Mouse (Mus musculus) hindbrain, embryonic 10.5 days (tissue): ENCODE results near the gene Cog8. TPM values are rescaled to one million over a fixed set of nuclear protein-coding genes. Genes with fewer than 3 reads are reported as not detected.
"Not testable (repeated sequence)": the region's sequence is repeated elsewhere in the genome, so short reads cannot be mapped to it uniquely, and the experiment has no call there.

Source experiments
- DNase-seq: peaks from one replicate; pipeline ENCODE4 v3.0.0-alpha.2; 2017; ENCODE audit warnings: low spot score
- H3K27ac ChIP-seq: fragments of 300-500 bp; sonication (generic); 2 replicates; pipeline ENCODE4 v1.5.1; 2016; ENCODE audit warnings: mild to moderate bottlenecking, moderate library complexity
- H3K27me3 ChIP-seq: fragments of 300-500 bp; sonication (generic); 2 replicates; pipeline ENCODE4 v1.6.1; 2016; ENCODE audit warnings: mild to moderate bottlenecking; ENCODE audit not compliant: poor library complexity, insufficient read depth, severe bottlenecking
- H3K36me3 ChIP-seq: fragments of 300-500 bp; sonication (generic); 2 replicates; pipeline ENCODE4 v1.6.1; 2016; ENCODE audit warnings: mild to moderate bottlenecking, moderate library complexity
- H3K4me1 ChIP-seq: fragments of 300-500 bp; sonication (generic); replicated peaks from 2 replicates; pipeline ENCODE4 v1.6.1; 2016; ENCODE audit warnings: mild to moderate bottlenecking
- H3K4me3 ChIP-seq: fragments of 300-500 bp; sonication (generic); 2 replicates; pipeline ENCODE4 v1.5.1; 2016; ENCODE audit warnings: mild to moderate bottlenecking, moderate library complexity
- H3K9me3 ChIP-seq: fragments of 300-500 bp; sonication (generic); 2 replicates; pipeline ENCODE4 v1.6.1; 2016; ENCODE audit warnings: mild to moderate bottlenecking, moderate library complexity
- WGBS: fragments of 180-500 bp; shearing (Covaris S2); methylation state at CpG from one replicate; pipeline ENCODE4 v1.1.7; 2016; 5-methylcytosine and 5-hydroxymethylcytosine counted together
- polyA plus RNA-seq: library from polyadenylated mRNA; unstranded; fragments of >200 nt; fragmentation: Nextera tagmentation; extraction: Ambion mirVana; gene quantifications from 2 replicates; pipeline ENCODE4 v1.2.1, GENCODE M21; 2016

Gene Cog8
- polyA plus RNA-seq, 1 experiment from 2014 or later, result 43.5 TPM

DNA sequence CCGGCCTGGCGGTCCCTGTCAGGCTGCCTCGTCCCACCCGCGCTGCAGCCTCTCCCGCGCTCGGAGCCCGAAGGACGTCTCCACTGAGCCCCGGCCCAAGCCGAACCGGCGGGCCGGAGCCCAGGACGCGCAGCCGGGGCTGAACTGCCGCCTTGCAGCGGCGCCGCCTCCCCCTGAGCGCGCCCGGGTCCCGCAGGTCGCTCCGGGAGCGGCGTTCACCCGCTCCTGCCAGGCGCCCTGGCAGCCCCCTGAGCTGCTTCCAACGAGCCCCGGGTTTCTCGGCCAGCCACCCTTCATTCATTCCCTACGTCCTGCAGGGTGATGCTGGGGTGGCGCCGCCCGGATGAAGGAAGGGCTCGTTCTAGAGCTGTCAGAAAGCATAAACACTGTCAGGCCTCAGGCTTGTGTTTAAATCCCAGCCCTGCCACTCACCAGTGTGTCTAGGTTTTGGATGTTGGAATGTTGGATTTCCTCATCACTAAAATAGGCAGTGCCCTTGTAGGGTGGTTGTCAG is 24.9 kb downstream of the Cog8 start:
- Histone ChIP-seq H3K4me1 (peaks cover 20% of the 10 kb centered on the region), H3K27me3 (no peaks in the 10 kb centered on the region), H3K27ac (peak overlapping the region; percentile 90), H3K9me3 (no peaks in the 10 kb centered on the region), H3K4me3 (peak overlapping the region; percentile 79), H3K36me3 (peaks cover 13% of the 10 kb centered on the region)
- no peak for DNase-seq
- WGBS, result 1% methylated on average over 40 of the region's 40 CpGs

DNA sequence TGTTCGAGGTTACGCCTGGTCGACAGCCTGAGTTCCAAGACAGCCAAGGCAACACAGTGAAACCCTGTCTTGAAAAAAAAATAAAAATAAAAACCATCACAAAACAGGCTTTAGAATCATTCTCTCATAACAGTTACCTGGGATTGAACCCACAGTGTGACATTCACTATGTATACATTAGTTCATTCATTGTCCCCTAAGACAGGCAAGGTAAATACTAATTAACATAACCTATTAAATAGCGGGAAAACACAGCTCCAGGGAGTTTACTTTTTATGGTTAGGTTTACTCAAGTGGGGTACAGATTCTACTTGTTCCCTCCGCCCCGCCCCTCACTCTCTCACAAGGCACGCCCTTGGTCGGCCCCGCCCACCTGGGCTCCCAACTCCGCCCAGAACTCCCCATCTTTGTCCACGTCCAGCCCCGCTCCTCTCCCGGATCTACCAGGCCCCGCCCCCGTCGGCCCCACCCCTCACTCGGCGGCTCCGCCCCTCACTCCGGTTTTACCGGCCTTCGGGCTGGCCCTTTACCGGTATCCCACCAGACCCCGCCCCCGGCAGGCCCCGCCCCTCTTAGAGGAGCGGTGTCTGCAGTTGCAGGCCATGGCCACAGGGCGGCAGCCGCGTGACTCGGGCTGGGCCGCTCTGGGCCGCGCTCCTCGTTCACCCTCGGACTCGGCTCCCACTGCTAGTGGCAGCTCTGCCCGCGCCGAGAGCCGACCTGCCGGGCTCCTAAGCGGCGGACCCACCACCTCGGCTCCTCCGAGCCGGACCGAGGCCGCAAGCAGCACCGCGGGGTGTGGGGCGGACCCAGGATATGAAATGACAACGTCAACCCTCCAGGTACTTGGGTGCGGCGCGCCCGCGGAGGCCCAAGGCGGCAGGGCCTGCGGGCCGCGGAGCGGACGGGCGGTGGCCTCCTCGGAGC is 25.6 kb downstream of the Cog8 start, which contains the start of gene Vps4a:
Gene Vps4a (plus strand): TSS at position 573 of the 927 bp plus-strand sequence.
- H3K36me3 ChIP-seq, result peaks cover 6% of the 10 kb centered on the region; the same call in 1 of the 2 replicates
- no peaks in the 10 kb centered on the region for H3K9me3 ChIP-seq
- no peaks in the 10 kb centered on the region for H3K27me3 ChIP-seq
- WGBS, result 4% methylated on average over 66 of the region's 66 CpGs
- peaks cover 20% of the 10 kb centered on the region for H3K4me1 ChIP-seq
- H3K27ac ChIP-seq, result peak within 1 kb of the TSS; percentile 90
- peak within 1 kb of the TSS; percentile 79 for H3K4me3 ChIP-seq
- peak; percentile 97 for DNase-seq

- peaks cover 20% of the 10 kb centered on the region for H3K4me1 ChIP-seq
- no peaks in the 10 kb centered on the region; the same call in 1 of the 2 replicates for H3K36me3 ChIP-seq
- no peak overlapping the region for H3K4me3 ChIP-seq
- DNase-seq, result no peak
- H3K27ac ChIP-seq, result no peak overlapping the region
- 69% methylated on average over 5 of the region's 5 CpGs for WGBS
- H3K27me3 ChIP-seq, result no peaks in the 10 kb centered on the region
- no peaks in the 10 kb centered on the region for H3K9me3 ChIP-seq
Observed at GRCm38 (mm10) chr8:107030058-107030457, 26.4 kb downstream of the Cog8 start.

DNA sequence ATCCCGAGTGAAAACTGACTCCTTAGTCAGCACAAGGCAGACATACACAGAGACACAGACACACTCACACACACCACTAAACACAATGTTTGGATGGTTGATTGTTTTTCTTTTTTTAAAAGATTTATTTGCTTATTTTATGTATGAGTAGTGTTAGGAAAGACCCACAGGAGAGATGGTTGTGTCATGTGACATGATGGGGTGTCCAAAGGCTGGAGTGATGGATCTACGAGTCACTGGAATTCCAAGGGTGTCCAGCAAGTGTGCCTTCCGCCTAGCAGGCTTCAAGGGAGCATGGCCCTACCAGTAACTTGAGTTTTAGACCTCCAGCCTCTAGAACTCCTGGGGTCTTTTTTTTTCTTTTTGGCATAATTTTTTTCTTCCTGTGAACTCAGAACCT is 27.2 kb downstream of the Cog8 start:
- Histone ChIP-seq H3K27ac (no peak overlapping the region), H3K9me3 (no peaks in the 10 kb centered on the region), H3K4me1 (peaks cover 20% of the 10 kb centered on the region), H3K4me3 (no peak overlapping the region), H3K27me3 (no peaks in the 10 kb centered on the region), H3K36me3 (no peaks in the 10 kb centered on the region; the same call in 1 of the 2 replicates)
- 86% methylated on average over 3 of the region's 3 CpGs for WGBS
- no peak for DNase-seq

DNA sequence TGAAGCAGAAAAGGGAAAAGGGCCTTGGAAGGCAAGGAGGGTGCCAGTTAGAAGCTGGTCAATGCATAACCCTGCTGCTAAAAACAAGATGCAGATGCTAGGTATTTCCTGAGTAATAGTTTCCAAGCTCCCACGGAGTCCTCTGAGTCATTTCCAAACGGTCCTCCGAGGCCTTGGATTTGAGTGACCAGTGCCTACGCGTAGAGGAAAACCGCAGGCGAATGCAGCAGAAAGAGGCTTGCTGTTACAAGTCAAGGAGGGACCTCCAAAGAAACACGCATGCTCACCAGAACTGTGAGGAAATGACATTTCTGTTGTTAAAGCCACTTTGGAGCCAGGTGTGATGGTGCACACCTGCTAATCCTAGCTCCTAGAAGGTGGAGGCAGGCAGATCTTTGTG is 33.0 kb downstream of the Cog8 start:
- Histone ChIP-seq H3K27me3 (no peaks in the 10 kb centered on the region), H3K27ac (no peak overlapping the region), H3K4me3 (no peak overlapping the region), H3K9me3 (no peaks in the 10 kb centered on the region), H3K36me3 (no peaks in the 10 kb centered on the region), H3K4me1 (no peaks in the 10 kb centered on the region)
- DNase-seq, result no peak
- 91% methylated on average over 8 of the region's 8 CpGs for WGBS

DNA sequence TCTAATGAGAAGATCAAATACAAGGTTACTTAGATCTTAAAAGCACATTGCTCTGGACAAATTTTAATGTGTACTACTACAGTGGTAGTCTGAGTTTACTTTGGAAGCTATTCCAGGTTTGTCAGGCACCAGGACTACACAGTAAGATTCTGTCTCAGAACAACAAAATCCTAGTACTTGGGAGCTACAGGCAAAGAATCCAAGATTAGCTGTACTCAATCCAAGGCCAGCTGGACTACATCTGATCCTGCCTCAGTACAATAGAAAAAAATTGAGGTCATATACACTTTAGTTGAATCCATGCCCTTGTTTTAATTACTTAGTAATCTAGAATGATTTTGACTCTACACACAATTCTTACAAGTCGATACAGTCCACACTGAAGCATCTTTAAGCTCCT is 41.6 kb downstream of the Cog8 start:
- no peaks in the 10 kb centered on the region for H3K27me3 ChIP-seq
- H3K9me3 ChIP-seq, result no peaks in the 10 kb centered on the region
- H3K36me3 ChIP-seq, result peaks cover 33% of the 10 kb centered on the region
- H3K4me1 ChIP-seq, result no peaks in the 10 kb centered on the region
- no peak for DNase-seq
- WGBS, result 86% methylated on average over 1 of the region's 1 CpGs
- no peak overlapping the region for H3K27ac ChIP-seq
- H3K4me3 ChIP-seq, result no peak overlapping the region

- Histone ChIP-seq H3K27me3 (no peaks in the 10 kb centered on the region), H3K27ac (no peak overlapping the region), H3K4me3 (no peak overlapping the region), H3K36me3 (peaks cover 45% of the 10 kb centered on the region), H3K4me1 (no peaks in the 10 kb centered on the region), H3K9me3 (no peaks in the 10 kb centered on the region)
- 82% methylated on average over 2 of the region's 2 CpGs for WGBS
- no peak for DNase-seq
Observed at GRCm38 (mm10) chr8:107012666-107013065, 43.8 kb downstream of the Cog8 start.

GRCm38 (mm10) chr8:107007795-107008194 is 48.7 kb downstream of the Cog8 start:
- no peak for DNase-seq
- Histone ChIP-seq H3K4me1 (no peaks in the 10 kb centered on the region), H3K4me3 (no peak overlapping the region), H3K27ac (no peak overlapping the region), H3K27me3 (no peaks in the 10 kb centered on the region), H3K9me3 (no peaks in the 10 kb centered on the region), H3K36me3 (peaks cover 67% of the 10 kb centered on the region)
- WGBS, result 87% methylated on average over 3 of the region's 3 CpGs

GRCm38 (mm10) chr8:107002532-107002931 is 54.0 kb downstream of the Cog8 start:
- no peak overlapping the region for H3K27ac ChIP-seq
- 51% methylated on average over 5 of the region's 5 CpGs for WGBS
- no peak overlapping the region for H3K4me3 ChIP-seq
- H3K9me3 ChIP-seq, result no peaks in the 10 kb centered on the region
- no peaks in the 10 kb centered on the region for H3K27me3 ChIP-seq
- peaks cover 33% of the 10 kb centered on the region for H3K36me3 ChIP-seq
- peak; percentile 83 for DNase-seq
- no peaks in the 10 kb centered on the region for H3K4me1 ChIP-seq

- Histone ChIP-seq H3K4me3 (no peak overlapping the region), H3K4me1 (no peaks in the 10 kb centered on the region), H3K27me3 (no peaks in the 10 kb centered on the region), H3K36me3 (peaks cover 46% of the 10 kb centered on the region), H3K9me3 (no peaks in the 10 kb centered on the region), H3K27ac (no peak overlapping the region)
- DNase-seq, result no peak
- 86% methylated on average over 1 of the region's 1 CpGs for WGBS
Observed at GRCm38 (mm10) chr8:106999068-106999467, 57.4 kb downstream of the Cog8 start.

GRCm38 (mm10) chr8:106997416-106997815 is 59.1 kb downstream of the Cog8 start:
- Histone ChIP-seq H3K27ac (no peak overlapping the region), H3K4me1 (no peaks in the 10 kb centered on the region), H3K9me3 (no peaks in the 10 kb centered on the region), H3K36me3 (peaks cover 51% of the 10 kb centered on the region), H3K4me3 (no peak overlapping the region), H3K27me3 (no peaks in the 10 kb centered on the region)
- DNase-seq, result no peak
- 86% methylated on average over 4 of the region's 4 CpGs for WGBS

- not testable (repeated sequence) for H3K4me3 ChIP-seq, H3K9me3 ChIP-seq, DNase-seq, H3K27me3 ChIP-seq, H3K4me1 ChIP-seq, H3K27ac ChIP-seq
- WGBS, result 86% methylated on average over 4 of the region's 4 CpGs
- H3K36me3 ChIP-seq, result peaks cover 62% of the 10 kb centered on the region
Observed at GRCm38 (mm10) chr8:106996339-106996738, 60.1 kb downstream of the Cog8 start.
